Mouse (Mus musculus): ENCODE data around the gene Mcf2l. TPM values are rescaled to one million over a fixed set of nuclear protein-coding genes. Genes with fewer than 3 reads are reported as not detected.

Gene Mcf2l
- polyA plus RNA-seq, 1 experiment from 2014 or later = 142 TPM

DNA sequence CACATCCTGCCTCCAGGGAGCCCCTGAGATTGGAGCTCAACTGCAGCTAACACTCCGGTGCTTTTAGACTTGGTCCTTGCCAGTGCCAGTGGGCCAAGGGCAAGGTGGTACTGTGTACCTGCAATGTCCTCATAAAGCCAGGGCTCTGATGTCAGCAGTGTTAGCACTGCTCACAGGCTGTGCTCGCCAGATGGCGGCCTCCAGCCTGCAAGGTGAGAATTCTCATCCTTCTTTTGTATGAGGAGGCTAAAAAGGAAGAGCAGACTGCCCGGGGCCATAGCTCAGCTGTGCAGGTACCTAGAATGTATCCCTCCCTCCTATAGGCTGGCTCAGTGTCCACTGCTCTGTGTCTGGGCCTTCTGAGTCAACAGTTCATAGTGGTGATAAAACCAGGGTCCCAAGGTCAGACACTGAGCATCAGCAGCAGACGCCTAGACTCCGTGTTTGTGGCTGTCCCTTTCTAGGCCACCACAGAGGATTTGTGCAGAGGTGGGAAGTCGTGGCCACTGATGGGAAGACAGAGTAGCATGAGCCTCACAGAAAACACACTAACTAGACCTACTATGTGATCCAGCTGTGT lies 77.5 kb downstream of the Mcf2l start:
- 74% methylated on average over 7 of the region's 7 CpGs for WGBS
- Histone ChIP-seq H3K4me3 (ENCODE audit: low read length) (no peak overlapping the region), H3K9ac (ENCODE audit: low read depth, low read length) (peak overlapping the region; percentile 1; the same call in 1 of the 2 replicates), H3K9me3 (ENCODE audit: control insufficient read depth, low read length) (no peaks in the 10 kb centered on the region), H3K36me3 (ENCODE audit: control insufficient read depth, insufficient read depth, low read length) (peaks cover 9% of the 10 kb centered on the region; the same call in 1 of the 2 replicates), H3K27me3 (replicated peaks; ENCODE audit: control insufficient read depth, insufficient read depth, low read length) (no peaks in the 10 kb centered on the region), H3K4me2 (ENCODE audit: low read length) (peak overlapping the region; percentile 89), H3K4me1 (ENCODE audit: control insufficient read depth, insufficient read depth, low read depth, low read length) (peaks cover 51% of the 10 kb centered on the region), H3K27ac (ENCODE audit: low read depth, low read length) (peak overlapping the region; percentile 9; the same call in 1 of the 2 replicates)
- ATAC-seq = no peak

- H3K36me3 ChIP-seq (ENCODE audit: control insufficient read depth, insufficient read depth, low read length) = peaks cover 9% of the 10 kb centered on the region; the same call in 1 of the 2 replicates
- no peak overlapping the region for H3K4me2 ChIP-seq (ENCODE audit: low read length)
- no peak overlapping the region for H3K4me3 ChIP-seq (ENCODE audit: low read length)
- no peak overlapping the region for H3K9ac ChIP-seq (ENCODE audit: low read depth, low read length)
- H3K4me1 ChIP-seq (ENCODE audit: control insufficient read depth, insufficient read depth, low read depth, low read length) = peaks cover 50% of the 10 kb centered on the region
- no peak overlapping the region for H3K27ac ChIP-seq (ENCODE audit: low read depth, low read length)
- no peak for ATAC-seq
- H3K27me3 ChIP-seq (replicated peaks; ENCODE audit: control insufficient read depth, insufficient read depth, low read length) = no peaks in the 10 kb centered on the region
- 47% methylated on average over 6 of the region's 6 CpGs for WGBS
- H3K9me3 ChIP-seq (ENCODE audit: control insufficient read depth, low read length) = no peaks in the 10 kb centered on the region
Measured at GRCm38 (mm10) chr8:12952699-12953098, 79.1 kb downstream of the Mcf2l start.

GRCm38 (mm10) chr8:12955362-12955879 lies 81.8 kb downstream of the Mcf2l start:
- no peak for ATAC-seq
- H3K9ac ChIP-seq (ENCODE audit: low read depth, low read length) = no peak overlapping the region
- 79% methylated on average over 8 of the region's 8 CpGs for WGBS
- H3K4me2 ChIP-seq (ENCODE audit: low read length) = no peak overlapping the region
- no peaks in the 10 kb centered on the region for H3K9me3 ChIP-seq (ENCODE audit: control insufficient read depth, low read length)
- H3K27ac ChIP-seq (ENCODE audit: low read depth, low read length) = no peak overlapping the region
- peaks cover 9% of the 10 kb centered on the region; the same call in 1 of the 2 replicates for H3K36me3 ChIP-seq (ENCODE audit: control insufficient read depth, insufficient read depth, low read length)
- H3K4me1 ChIP-seq (ENCODE audit: control insufficient read depth, insufficient read depth, low read depth, low read length) = peaks cover 36% of the 10 kb centered on the region
- H3K4me3 ChIP-seq (ENCODE audit: low read length) = no peak overlapping the region
- H3K27me3 ChIP-seq (replicated peaks; ENCODE audit: control insufficient read depth, insufficient read depth, low read length) = no peaks in the 10 kb centered on the region

DNA sequence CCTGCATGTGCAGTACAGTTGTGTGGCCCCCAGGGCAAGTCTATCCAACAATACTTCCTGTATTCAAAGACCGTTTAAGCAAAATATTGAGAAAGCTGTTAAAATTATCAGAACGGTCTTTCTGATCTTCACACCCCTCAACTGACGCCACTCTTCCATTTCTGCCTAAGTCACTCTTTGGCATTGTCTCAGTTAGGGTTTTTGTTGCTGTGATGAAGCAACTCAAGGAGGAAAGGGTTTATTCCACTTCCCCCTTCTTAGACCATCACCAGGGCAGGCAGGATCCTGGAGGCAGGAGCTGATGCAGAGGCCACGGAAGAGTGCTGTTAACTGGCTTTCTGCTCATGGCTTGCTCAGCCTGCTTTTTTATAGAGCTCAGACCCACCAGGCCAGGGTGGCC lies 82.3 kb downstream of the Mcf2l start:
- Histone ChIP-seq H3K9me3 (ENCODE audit: control insufficient read depth, low read length) (no peaks in the 10 kb centered on the region), H3K4me3 (ENCODE audit: low read length) (no peak overlapping the region), H3K36me3 (ENCODE audit: control insufficient read depth, insufficient read depth, low read length) (peaks cover 9% of the 10 kb centered on the region; the same call in 1 of the 2 replicates), H3K9ac (ENCODE audit: low read depth, low read length) (no peak overlapping the region), H3K27me3 (replicated peaks; ENCODE audit: control insufficient read depth, insufficient read depth, low read length) (no peaks in the 10 kb centered on the region), H3K27ac (ENCODE audit: low read depth, low read length) (no peak overlapping the region), H3K4me1 (ENCODE audit: control insufficient read depth, insufficient read depth, low read depth, low read length) (peaks cover 32% of the 10 kb centered on the region), H3K4me2 (ENCODE audit: low read length) (no peak overlapping the region)
- 88% methylated on average over 4 of the region's 4 CpGs for WGBS
- no peak for ATAC-seq

GRCm38 (mm10) chr8:12956941-12957340 lies 83.3 kb downstream of the Mcf2l start:
- Histone ChIP-seq H3K27me3 (replicated peaks; ENCODE audit: control insufficient read depth, insufficient read depth, low read length) (no peaks in the 10 kb centered on the region), H3K4me2 (ENCODE audit: low read length) (no peak overlapping the region), H3K9ac (ENCODE audit: low read depth, low read length) (no peak overlapping the region), H3K27ac (ENCODE audit: low read depth, low read length) (peak overlapping the region; percentile 5; the same call in 1 of the 2 replicates), H3K4me3 (ENCODE audit: low read length) (no peak overlapping the region), H3K9me3 (ENCODE audit: control insufficient read depth, low read length) (no peaks in the 10 kb centered on the region), H3K4me1 (ENCODE audit: control insufficient read depth, insufficient read depth, low read depth, low read length) (peaks cover 28% of the 10 kb centered on the region), H3K36me3 (ENCODE audit: control insufficient read depth, insufficient read depth, low read length) (peaks cover 9% of the 10 kb centered on the region; the same call in 1 of the 2 replicates)
- 69% methylated on average over 5 of the region's 5 CpGs for WGBS
- ATAC-seq = no peak

GRCm38 (mm10) chr8:12957419-12957818 lies 83.8 kb downstream of the Mcf2l start:
- Histone ChIP-seq H3K9ac (ENCODE audit: low read depth, low read length) (no peak overlapping the region), H3K27ac (ENCODE audit: low read depth, low read length) (peak overlapping the region; percentile 5)

GRCm38 (mm10) chr8:12960609-12961008 lies 87.0 kb downstream of the Mcf2l start:
- ATAC-seq = no peak
- Histone ChIP-seq H3K27ac (ENCODE audit: low read depth, low read length) (no peak overlapping the region), H3K4me1 (ENCODE audit: control insufficient read depth, insufficient read depth, low read depth, low read length) (peaks cover 29% of the 10 kb centered on the region), H3K36me3 (ENCODE audit: control insufficient read depth, insufficient read depth, low read length) (peaks cover 14% of the 10 kb centered on the region), H3K4me3 (ENCODE audit: low read length) (no peak overlapping the region), H3K4me2 (ENCODE audit: low read length) (no peak overlapping the region), H3K9me3 (ENCODE audit: control insufficient read depth, low read length) (no peaks in the 10 kb centered on the region), H3K27me3 (replicated peaks; ENCODE audit: control insufficient read depth, insufficient read depth, low read length) (no peaks in the 10 kb centered on the region), H3K9ac (ENCODE audit: low read depth, low read length) (no peak overlapping the region)
- 70% methylated on average over 2 of the region's 2 CpGs for WGBS

More at GRCm38 (mm10) chr8:12957419-12957818, 83.8 kb downstream of the Mcf2l start:
- Histone ChIP-seq H3K4me2 (ENCODE audit: low read length) (no peak overlapping the region), H3K4me3 (ENCODE audit: low read length) (no peak overlapping the region), H3K4me1 (ENCODE audit: control insufficient read depth, insufficient read depth, low read depth, low read length) (peaks cover 32% of the 10 kb centered on the region), H3K36me3 (ENCODE audit: control insufficient read depth, insufficient read depth, low read length) (peaks cover 9% of the 10 kb centered on the region; the same call in 1 of the 2 replicates), H3K27me3 (replicated peaks; ENCODE audit: control insufficient read depth, insufficient read depth, low read length) (no peaks in the 10 kb centered on the region), H3K9me3 (ENCODE audit: control insufficient read depth, low read length) (no peaks in the 10 kb centered on the region)
- 23% methylated on average over 6 of the region's 6 CpGs for WGBS
- ATAC-seq = peak; percentile 27; the same call in 1 of the 2 replicates

- Histone ChIP-seq H3K27me3 (replicated peaks; ENCODE audit: control insufficient read depth, insufficient read depth, low read length) (no peaks in the 10 kb centered on the region), H3K4me2 (ENCODE audit: low read length) (no peak overlapping the region), H3K9me3 (ENCODE audit: control insufficient read depth, low read length) (no peaks in the 10 kb centered on the region), H3K36me3 (ENCODE audit: control insufficient read depth, insufficient read depth, low read length) (peaks cover 18% of the 10 kb centered on the region), H3K4me3 (ENCODE audit: low read length) (no peak overlapping the region), H3K9ac (ENCODE audit: low read depth, low read length) (no peak overlapping the region), H3K27ac (ENCODE audit: low read depth, low read length) (no peak overlapping the region), H3K4me1 (ENCODE audit: control insufficient read depth, insufficient read depth, low read depth, low read length) (peaks cover 29% of the 10 kb centered on the region)
- 60% methylated on average over 2 of the region's 2 CpGs for WGBS
- no peak for ATAC-seq
Measured at GRCm38 (mm10) chr8:12961211-12961610, 87.6 kb downstream of the Mcf2l start.

- H3K4me3 ChIP-seq (ENCODE audit: low read length) = no peak overlapping the region
- H3K27ac ChIP-seq (ENCODE audit: low read depth, low read length) = peak overlapping the region; percentile 34; the same call in 1 of the 2 replicates
- peaks cover 19% of the 10 kb centered on the region for H3K36me3 ChIP-seq (ENCODE audit: control insufficient read depth, insufficient read depth, low read length)
- H3K27me3 ChIP-seq (replicated peaks; ENCODE audit: control insufficient read depth, insufficient read depth, low read length) = no peaks in the 10 kb centered on the region
- no peak for ATAC-seq
- WGBS = 58% methylated on average over 8 of the region's 8 CpGs
- H3K9me3 ChIP-seq (ENCODE audit: control insufficient read depth, low read length) = no peaks in the 10 kb centered on the region
- no peak overlapping the region for H3K9ac ChIP-seq (ENCODE audit: low read depth, low read length)
- no peak overlapping the region for H3K4me2 ChIP-seq (ENCODE audit: low read length)
- H3K4me1 ChIP-seq (ENCODE audit: control insufficient read depth, insufficient read depth, low read depth, low read length) = peaks cover 25% of the 10 kb centered on the region
Measured at GRCm38 (mm10) chr8:12961821-12962534, 88.4 kb downstream of the Mcf2l start.

Measured in hindbrain, embryonic 16.5 days (tissue).